Mouse (Mus musculus): ENCODE results near the gene Jph3.

- no peak for TF ChIP-seq CTCF (IDR thresholded peaks at IDR 0.05)
- no peak for TF ChIP-seq EP300 (IDR thresholded peaks at IDR 0.05; ENCODE audit: insufficient read depth, low read depth, low read length)
Measured at GRCm38 (mm10) chr8:121770845-121771752, 41.7 kb downstream of the Jph3 start.

All from heart, adult 2 months (tissue).